Mouse (Mus musculus): ENCODE data around the gene Gstk1.

GRCm38 (mm10) chr6:42276151-42276550, 30.4 kb downstream of the Gstk1 start:
- TF ChIP-seq CTCF (IDR thresholded peaks at IDR 0.05; ENCODE audit: low read depth, low read length): no peak
- TF ChIP-seq EP300 (IDR thresholded peaks at IDR 0.05; ENCODE audit: insufficient read depth, low read depth, low read length): no peak
- no peak for TF ChIP-seq POLR2A (IDR thresholded peaks at IDR 0.05; ENCODE audit: insufficient read depth, low read length)

Measured in ES-Bruce4 (cell line).